Mouse (Mus musculus): Measurements from ENCODE around the gene Rngtt. TPM values are rescaled to one million over a fixed set of nuclear protein-coding genes. Genes with fewer than 3 reads are reported as not detected.
"Not testable (repeated sequence)": the region's sequence is repeated elsewhere in the genome, so short reads cannot be mapped to it uniquely, and the experiment has no call there.

Rngtt gene
- polyA plus RNA-seq, 1 experiment, result 10.3 TPM

DNA sequence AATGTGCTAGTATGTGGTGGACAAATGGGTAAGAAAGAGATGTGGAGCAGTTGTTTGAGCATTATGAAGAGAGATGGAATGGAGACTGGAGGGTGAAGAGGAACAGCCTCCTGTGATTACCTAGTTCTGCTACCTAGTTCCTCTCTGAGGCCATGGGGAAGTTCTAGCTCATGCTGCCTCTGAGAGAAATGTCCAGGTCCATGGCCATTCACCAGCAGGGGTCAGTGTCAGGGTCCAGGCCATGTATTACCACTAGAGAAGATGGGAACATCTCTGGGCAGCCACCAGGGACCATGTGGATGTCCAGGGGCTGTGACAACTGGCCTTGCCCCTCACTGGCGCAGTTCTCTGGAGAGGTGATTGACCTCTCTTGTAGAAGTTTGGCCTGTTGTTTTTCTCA, 7.1 kb upstream of the Rngtt start:
- Histone ChIP-seq H3K4me3 (replicated peaks; ENCODE audit: insufficient read depth, low read depth, low read length) (no peak overlapping the region), H3K4me1 (ENCODE audit: control insufficient read depth, insufficient read depth, low read length) (no peaks in the 10 kb centered on the region), H3K27ac (ENCODE audit: insufficient read depth, low read length) (no peak overlapping the region), H3K27me3 (ENCODE audit: control insufficient read depth, insufficient read depth, low read length) (no peaks in the 10 kb centered on the region)
- TF ChIP-seq POLR2A (IDR thresholded peaks at IDR 0.05; ENCODE audit: borderline replicate concordance, insufficient read depth, low read length) (no peak), CTCF (IDR thresholded peaks at IDR 0.05; ENCODE audit: borderline replicate concordance, insufficient read depth, low read depth, low read length) (no peak)
- no peak for DNase-seq
- 94% methylated on average over 1 of the region's 1 CpGs for WGBS

- H3K27ac ChIP-seq (ENCODE audit: insufficient read depth, low read length), result no peak overlapping the region
- TF ChIP-seq CTCF (IDR thresholded peaks at IDR 0.05; ENCODE audit: borderline replicate concordance, insufficient read depth, low read depth, low read length), result no peak
- no peak for TF ChIP-seq POLR2A (IDR thresholded peaks at IDR 0.05; ENCODE audit: borderline replicate concordance, insufficient read depth, low read length)
- WGBS, result 76% methylated on average over 4 of the region's 4 CpGs
- H3K4me1 ChIP-seq (ENCODE audit: control insufficient read depth, insufficient read depth, low read length), result peaks cover 3% of the 10 kb centered on the region
- no peaks in the 10 kb centered on the region for H3K27me3 ChIP-seq (ENCODE audit: control insufficient read depth, insufficient read depth, low read length)
- DNase-seq, result no peak
- no peak overlapping the region for H3K4me3 ChIP-seq (replicated peaks; ENCODE audit: insufficient read depth, low read depth, low read length)
Measured at GRCm38 (mm10) chr4:33307146-33307545, 3.0 kb upstream of the Rngtt start.

- Histone ChIP-seq H3K27me3 (ENCODE audit: control insufficient read depth, insufficient read depth, low read length) (no peaks in the 10 kb centered on the region), H3K27ac (ENCODE audit: insufficient read depth, low read length) (no peak overlapping the region), H3K4me3 (replicated peaks; ENCODE audit: insufficient read depth, low read depth, low read length) (peak overlapping the region; percentile 69), H3K4me1 (ENCODE audit: control insufficient read depth, insufficient read depth, low read length) (peaks cover 3% of the 10 kb centered on the region)
- WGBS, result 18% methylated on average over 12 of the region's 12 CpGs
- TF ChIP-seq POLR2A (IDR thresholded peaks at IDR 0.05; ENCODE audit: borderline replicate concordance, insufficient read depth, low read length) (no peak), CTCF (IDR thresholded peaks at IDR 0.05; ENCODE audit: borderline replicate concordance, insufficient read depth, low read depth, low read length) (no peak)
- DNase-seq, result no peak
Measured at GRCm38 (mm10) chr4:33310840-33311437, 828 bp downstream of the Rngtt start.

DNA sequence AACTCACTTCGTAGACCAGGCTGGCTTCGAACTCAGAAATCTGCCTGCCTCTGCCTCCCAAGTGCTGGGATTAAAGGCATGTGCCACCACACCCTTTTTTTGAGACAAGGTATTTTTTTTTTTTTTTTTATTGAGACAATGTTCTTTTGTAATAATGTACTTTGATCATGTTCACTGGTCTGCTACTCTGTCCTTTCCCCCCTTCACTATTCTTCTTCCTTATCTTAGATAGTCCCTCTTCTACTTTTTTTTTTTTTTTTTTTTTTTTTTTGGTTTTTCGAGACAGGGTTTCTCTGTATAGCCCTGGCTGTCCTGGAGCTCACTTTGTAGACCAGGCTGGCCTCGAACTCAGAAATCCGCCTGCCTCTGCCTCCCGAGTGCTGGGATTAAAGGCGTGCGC, 4.0 kb downstream of the Rngtt start:
- H3K4me1 ChIP-seq (ENCODE audit: control insufficient read depth, insufficient read depth, low read length); DNase-seq; H3K4me3 ChIP-seq (replicated peaks; ENCODE audit: insufficient read depth, low read depth, low read length); H3K27me3 ChIP-seq (ENCODE audit: control insufficient read depth, insufficient read depth, low read length); H3K27ac ChIP-seq (ENCODE audit: insufficient read depth, low read length): not testable (repeated sequence)
- 95% methylated on average over 7 of the region's 8 CpGs for WGBS

- Histone ChIP-seq H3K4me1 (ENCODE audit: control insufficient read depth, insufficient read depth, low read length) (peaks cover 3% of the 10 kb centered on the region), H3K4me3 (replicated peaks; ENCODE audit: insufficient read depth, low read depth, low read length) (no peak overlapping the region), H3K27ac (ENCODE audit: insufficient read depth, low read length) (no peak overlapping the region), H3K27me3 (ENCODE audit: control insufficient read depth, insufficient read depth, low read length) (no peaks in the 10 kb centered on the region)
- DNase-seq, result no peak
- no peak for TF ChIP-seq CTCF (IDR thresholded peaks at IDR 0.05; ENCODE audit: borderline replicate concordance, insufficient read depth, low read depth, low read length)
- TF ChIP-seq POLR2A (IDR thresholded peaks at IDR 0.05; ENCODE audit: borderline replicate concordance, insufficient read depth, low read length), result no peak
- WGBS, result 89% methylated on average over 5 of the region's 5 CpGs
Measured at GRCm38 (mm10) chr4:33315840-33316239, 5.7 kb downstream of the Rngtt start.

- WGBS, result 97% methylated on average over 4 of the region's 4 CpGs
- no peak for DNase-seq
- no peak for TF ChIP-seq POLR2A (IDR thresholded peaks at IDR 0.05; ENCODE audit: borderline replicate concordance, insufficient read depth, low read length)
- H3K27me3 ChIP-seq (ENCODE audit: control insufficient read depth, insufficient read depth, low read length), result no peaks in the 10 kb centered on the region
- H3K4me3 ChIP-seq (replicated peaks; ENCODE audit: insufficient read depth, low read depth, low read length), result no peak overlapping the region
- H3K27ac ChIP-seq (ENCODE audit: insufficient read depth, low read length), result no peak overlapping the region
- no peaks in the 10 kb centered on the region for H3K4me1 ChIP-seq (ENCODE audit: control insufficient read depth, insufficient read depth, low read length)
Measured at GRCm38 (mm10) chr4:33331147-33331546, 21.0 kb downstream of the Rngtt start.

DNA sequence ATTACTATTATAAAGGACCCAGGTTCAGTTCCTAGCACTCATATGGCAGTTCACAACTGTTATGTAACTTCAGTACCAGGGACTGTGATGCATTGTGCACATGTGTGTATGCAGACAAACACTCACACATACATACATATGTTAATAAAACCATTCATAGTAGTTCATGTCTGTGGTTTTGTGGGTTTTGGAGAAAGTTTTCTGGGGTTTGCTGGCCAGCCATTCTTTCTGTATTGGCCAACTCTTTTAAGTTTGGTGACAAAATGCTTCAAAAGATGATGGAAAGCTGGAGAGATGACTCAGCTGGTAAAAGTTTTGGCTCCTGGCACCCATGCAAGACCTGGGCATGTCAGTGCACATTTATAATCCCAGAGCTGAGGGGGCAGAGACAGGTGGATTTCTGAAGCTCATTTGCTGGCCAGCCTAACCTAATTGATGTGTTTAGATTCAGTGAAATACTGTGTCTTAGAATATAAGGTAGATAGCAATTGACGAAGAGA, 22.9 kb downstream of the Rngtt start:
- no peak for DNase-seq
- Histone ChIP-seq H3K27ac (ENCODE audit: insufficient read depth, low read length) (no peak overlapping the region), H3K4me1 (ENCODE audit: control insufficient read depth, insufficient read depth, low read length) (no peaks in the 10 kb centered on the region), H3K27me3 (ENCODE audit: control insufficient read depth, insufficient read depth, low read length) (no peaks in the 10 kb centered on the region), H3K4me3 (replicated peaks; ENCODE audit: insufficient read depth, low read depth, low read length) (no peak overlapping the region)
- no peak for TF ChIP-seq POLR2A (IDR thresholded peaks at IDR 0.05; ENCODE audit: borderline replicate concordance, insufficient read depth, low read length)
- no peak for TF ChIP-seq CTCF (IDR thresholded peaks at IDR 0.05; ENCODE audit: borderline replicate concordance, insufficient read depth, low read depth, low read length)
- WGBS, result 97% methylated on average over 1 of the region's 1 CpGs

GRCm38 (mm10) chr4:33337999-33338398, 27.9 kb downstream of the Rngtt start:
- 94% methylated on average over 1 of the region's 1 CpGs for WGBS
- Histone ChIP-seq H3K4me3 (replicated peaks; ENCODE audit: insufficient read depth, low read depth, low read length) (no peak overlapping the region), H3K27ac (ENCODE audit: insufficient read depth, low read length) (no peak overlapping the region), H3K4me1 (ENCODE audit: control insufficient read depth, insufficient read depth, low read length) (no peaks in the 10 kb centered on the region), H3K27me3 (ENCODE audit: control insufficient read depth, insufficient read depth, low read length) (no peaks in the 10 kb centered on the region)
- no peak for TF ChIP-seq POLR2A (IDR thresholded peaks at IDR 0.05; ENCODE audit: borderline replicate concordance, insufficient read depth, low read length)
- TF ChIP-seq CTCF (IDR thresholded peaks at IDR 0.05; ENCODE audit: borderline replicate concordance, insufficient read depth, low read depth, low read length), result no peak
- DNase-seq, result no peak

Measured in cerebellum, adult 2 months (tissue).